Mouse (Mus musculus) E14TG2a.4 (cell line): Measurements from ENCODE around the gene Rhcg.

Source experiments
- CTCF ChIP-seq: conservative IDR thresholded peaks from 2 replicates; pipeline ENCODE4 v1.5.1; 2014; ENCODE audit warnings: low read length
- NANOG ChIP-seq: IDR thresholded peaks from 2 replicates; pipeline ENCODE4 v1.6.1; 2014; ENCODE audit warnings: borderline replicate concordance, low read length, mixed read lengths

DNA sequence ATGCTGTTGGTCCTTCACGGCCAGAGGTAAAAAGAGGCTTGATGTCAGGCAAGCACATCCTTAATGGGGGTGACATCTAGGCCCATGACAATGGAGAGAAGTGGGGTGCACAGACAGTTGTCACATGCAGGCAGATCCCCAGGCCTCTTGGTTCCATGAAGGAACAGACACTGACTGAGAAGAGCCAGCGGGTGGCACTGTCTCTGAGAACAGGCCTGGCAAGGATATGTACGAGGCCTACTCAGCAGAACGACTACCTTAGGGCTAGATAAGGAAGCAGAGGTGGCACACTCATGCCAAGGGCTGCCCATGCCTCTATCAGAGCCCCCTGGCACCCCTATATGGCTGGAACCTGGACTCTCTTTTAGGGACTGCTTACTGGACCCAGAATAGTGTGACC, 2.0 kb upstream of the Rhcg start:
- TF ChIP-seq CTCF, result no peak
- TF ChIP-seq NANOG, result no peak
